Mouse (Mus musculus) gastrocnemius, adult 2 months (tissue): ENCODE measurements around the gene Rnf145. TPM values are rescaled to one million over a fixed set of nuclear protein-coding genes. Genes with fewer than 3 reads are reported as not detected.

Source experiments
- DNase-seq: peaks from one replicate; pipeline ENCODE4 v3.0.0; 2022
- H3K27ac ChIP-seq: fragments of 200-600 bp; 2 replicates; pipeline ENCODE4 v1.8.1; 2022; ENCODE audit warnings: mild to moderate bottlenecking
- H3K4me3 ChIP-seq: fragments of 200-600 bp; 2 replicates; pipeline ENCODE4 v1.8.1; 2022; ENCODE audit warnings: mild to moderate bottlenecking, moderate library complexity
- CTCF ChIP-seq: fragments of 200-600 bp; IDR thresholded peaks from 2 replicates; pipeline ENCODE4 v1.8.1; 2022; ENCODE audit warnings: antibody characterized with exemption, mild to moderate bottlenecking, moderate library complexity
- intact Hi-C: fragments of 180-260 bp; cut with DNase I; formaldehyde crosslinking; loops from one replicate; pipeline ENCODE4 v1.15.1; 2025
- long read RNA-seq, 2 experiments: library from polyadenylated mRNA; stranded (forward); transcript quantifications; one replicate each; pipeline ENCODE4 v2.0.0; 2021
- total RNA-seq, 2 experiments: library from RNA; stranded (reverse); gene quantifications; 2 replicates each; pipeline ENCODE4 v1.2.3; 2021

Rnf145 gene
- 1 to 10 TPM; 6.0 to 7.3 TPM for total RNA-seq
- long read RNA-seq, experiment 1, transcript Rnf145-201 (11 exons, 3,570 nt): major isoform, 14 of 17 reads
- long read RNA-seq, experiment 1, partial matches to known transcripts: 3 of 17 reads
- long read RNA-seq, experiment 1, other reads (novel, unspliced or antisense): 0 of 17 reads
- long read RNA-seq, experiment 2, transcript Rnf145-201 (11 exons, 3,570 nt): major isoform, 16 of 18 reads
- long read RNA-seq, experiment 2, partial matches to known transcripts: 2 of 18 reads
- long read RNA-seq, experiment 2, other reads (novel, unspliced or antisense): 0 of 18 reads

DNA sequence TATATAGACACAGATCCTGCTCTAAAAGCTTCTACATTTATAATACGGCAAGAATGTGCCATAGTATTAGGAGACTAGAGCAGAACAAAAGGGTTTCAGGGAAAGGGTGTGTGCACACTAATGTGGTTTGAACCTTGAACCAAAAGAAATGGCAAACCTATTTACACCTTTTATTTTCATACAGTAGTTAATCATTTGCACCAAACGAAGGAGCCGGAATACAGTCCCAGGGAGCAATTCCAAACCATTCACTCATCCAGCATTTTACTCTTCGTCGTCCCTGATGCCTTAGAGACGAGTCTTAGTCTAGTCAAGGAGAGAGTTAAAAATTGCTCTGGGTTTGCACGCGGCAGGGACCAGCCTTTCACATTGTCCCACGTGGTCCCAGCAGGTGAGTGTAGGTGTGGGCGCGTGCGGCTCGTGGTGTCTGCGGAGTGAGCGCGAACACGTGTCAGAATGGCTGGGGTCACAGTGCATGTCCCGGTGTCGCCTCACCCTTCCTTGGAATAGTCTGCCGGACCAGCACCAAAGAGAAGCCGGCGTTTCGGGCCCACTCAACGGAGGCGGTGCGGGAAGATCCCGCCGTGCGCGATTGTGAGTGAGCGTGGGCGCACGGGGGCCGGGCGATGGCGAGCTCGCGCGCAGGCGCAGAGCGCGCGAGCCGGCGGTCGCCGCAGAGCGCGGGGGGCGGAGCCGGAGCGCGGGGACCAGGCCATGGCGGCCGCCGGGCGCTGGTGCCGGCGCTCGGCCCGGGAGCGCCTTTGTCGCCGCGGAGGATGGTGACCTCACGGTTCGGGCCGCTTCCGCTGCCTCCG is at the start of gene Rnf145:
Gene Rnf145, plus strand, starts transcription at position 684 of the 815 bp plus-strand sequence.
- no peak for TF ChIP-seq CTCF
- Histone ChIP-seq H3K4me3 (peak within 1 kb of the TSS; percentile 98), H3K27ac (peak within 1 kb of the TSS; percentile 93)
- intact Hi-C loops: no loop called here
- DNase-seq: peak; percentile 86

DNA sequence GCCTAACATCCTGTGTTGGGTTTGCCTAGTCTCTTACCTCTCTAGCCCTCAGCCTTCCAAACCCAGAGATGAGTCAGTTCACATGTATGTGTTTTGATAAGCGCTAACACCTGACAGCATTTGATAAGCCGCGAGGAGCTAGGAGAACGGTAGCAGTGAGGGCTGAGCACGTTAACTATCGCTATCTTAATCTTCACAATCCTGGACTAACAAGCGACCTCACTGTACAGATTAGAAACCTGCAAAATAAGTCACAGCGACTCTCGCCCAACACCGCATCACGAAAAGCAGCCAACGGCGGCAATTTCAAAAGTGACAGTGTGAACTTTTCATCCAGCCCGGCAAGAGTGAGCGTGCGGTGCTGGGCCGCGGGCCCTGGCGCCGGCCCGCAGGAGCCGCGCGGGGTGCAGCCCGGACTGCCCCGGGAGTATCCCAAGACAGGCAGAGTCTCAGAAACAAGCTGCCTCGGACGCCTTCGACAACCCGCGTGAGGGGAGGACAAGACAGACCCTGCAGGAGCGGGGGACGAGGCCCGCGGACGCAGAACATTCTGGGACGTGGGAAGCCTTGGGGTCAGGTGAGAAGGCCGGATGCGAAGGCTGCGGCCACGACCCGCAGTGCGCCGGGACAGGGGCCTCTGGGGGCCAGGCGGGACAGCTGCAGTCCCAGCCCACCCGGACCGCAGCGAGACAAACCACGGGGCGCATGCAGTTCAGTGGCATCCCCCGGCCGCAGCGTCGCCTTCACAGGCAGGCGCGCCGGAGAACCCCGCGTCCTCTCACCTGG is 48.9 kb upstream of the Rnf145 start:
- Histone ChIP-seq H3K4me3 (peak overlapping the region; percentile 98), H3K27ac (peak overlapping the region; percentile 98)
- no peak for TF ChIP-seq CTCF
- intact Hi-C loops: loop anchor here (2.0 to 10.0 kb wide), 2 partner anchors 51 to 715 kb away; no protein-coding TSS in a partner anchor
- no peak for DNase-seq

DNA sequence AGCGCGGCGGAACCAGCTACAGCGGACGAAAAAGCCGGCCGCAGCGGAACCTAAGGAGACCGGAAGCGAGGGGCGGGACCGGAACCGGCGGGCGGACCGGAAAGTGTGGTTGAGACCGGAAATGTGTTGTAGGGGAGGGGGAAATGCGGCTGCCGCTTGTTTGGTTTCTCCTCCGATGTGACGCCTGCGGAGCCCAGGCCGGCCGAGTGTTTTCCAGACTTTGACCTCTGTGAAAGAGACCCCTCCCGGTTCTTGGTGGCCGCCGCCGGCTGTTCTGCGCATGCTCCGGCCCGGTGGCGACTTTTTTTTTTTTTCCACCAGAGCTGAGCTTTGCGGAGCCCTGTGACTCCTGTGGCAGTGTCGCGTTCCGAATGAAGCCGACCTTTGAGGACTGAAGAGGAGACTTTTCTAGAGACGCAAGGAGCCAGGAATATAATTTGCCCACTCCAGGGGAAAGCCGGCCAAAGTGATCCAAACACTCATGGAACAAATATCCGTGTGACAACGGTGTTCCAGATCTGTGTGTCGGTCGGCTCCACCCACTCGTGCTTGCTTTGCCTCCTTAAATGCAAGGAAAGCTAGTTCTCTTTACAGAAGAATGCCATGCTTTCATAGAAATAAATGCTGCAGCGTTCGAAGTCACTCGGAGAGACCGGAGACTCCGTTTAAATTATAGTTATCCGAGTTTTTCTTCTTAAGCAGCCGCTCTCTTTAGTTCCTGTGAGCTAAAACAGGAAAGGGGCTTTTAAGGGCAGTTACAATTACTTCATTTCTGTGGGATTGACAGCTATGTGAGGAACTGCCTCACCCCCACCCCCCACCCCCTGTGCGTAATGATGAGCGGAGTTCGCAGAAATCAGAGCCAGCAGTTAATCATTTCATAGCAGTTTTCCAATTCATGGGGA is 48.1 kb upstream of the Rnf145 start, which contains the start of gene Ublcp1:
Gene Ublcp1, minus strand, starts transcription at position 67 of the 905 bp plus-strand sequence.
- no peak for TF ChIP-seq CTCF
- peak within 1 kb of the TSS; percentile 98 for H3K4me3 ChIP-seq
- peak within 1 kb of the TSS; percentile 98 for H3K27ac ChIP-seq
- DNase-seq: peak; percentile 95
- intact Hi-C loops: loop anchor here (2.0 kb wide), 1 partner anchor 50 kb away; no protein-coding TSS in a partner anchor

DNA sequence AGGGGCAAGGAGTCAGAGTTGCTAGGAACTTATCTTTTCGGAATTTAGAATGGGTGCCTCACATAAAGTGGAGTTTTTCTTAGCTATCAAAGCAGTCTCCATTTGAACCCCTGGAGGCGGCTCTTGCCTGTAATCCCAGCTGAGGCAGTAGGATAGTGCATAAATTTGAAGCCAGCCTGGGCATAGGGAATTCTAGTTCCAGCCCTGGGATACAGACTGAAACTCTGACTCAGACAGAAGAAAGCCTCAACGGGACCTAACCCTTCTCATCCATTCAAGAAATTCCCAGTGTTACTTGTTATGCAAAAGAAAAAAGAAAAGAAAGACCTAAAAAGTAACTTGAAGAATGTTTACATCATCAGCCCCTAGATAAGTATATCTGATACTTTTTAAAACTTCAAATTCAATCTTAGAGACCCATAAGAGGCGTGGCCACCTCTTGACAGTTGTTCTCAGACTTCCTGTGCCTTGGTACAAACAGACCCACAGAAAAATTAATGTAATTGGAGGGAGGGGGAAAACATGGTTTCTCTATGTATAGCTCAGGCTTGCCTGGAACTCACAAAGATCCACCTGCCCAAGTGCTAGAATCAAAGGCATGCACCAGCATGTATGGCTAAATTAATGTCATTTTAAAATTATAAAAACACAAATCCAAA is 47.3 kb upstream of the Rnf145 start:
- H3K4me3 ChIP-seq: peak overlapping the region; percentile 98
- TF ChIP-seq CTCF: no peak
- intact Hi-C loops: loop anchor here (2.0 kb wide), 1 partner anchor 49 kb away; no protein-coding TSS in a partner anchor
- peak overlapping the region; percentile 98 for H3K27ac ChIP-seq
- no peak for DNase-seq

DNA sequence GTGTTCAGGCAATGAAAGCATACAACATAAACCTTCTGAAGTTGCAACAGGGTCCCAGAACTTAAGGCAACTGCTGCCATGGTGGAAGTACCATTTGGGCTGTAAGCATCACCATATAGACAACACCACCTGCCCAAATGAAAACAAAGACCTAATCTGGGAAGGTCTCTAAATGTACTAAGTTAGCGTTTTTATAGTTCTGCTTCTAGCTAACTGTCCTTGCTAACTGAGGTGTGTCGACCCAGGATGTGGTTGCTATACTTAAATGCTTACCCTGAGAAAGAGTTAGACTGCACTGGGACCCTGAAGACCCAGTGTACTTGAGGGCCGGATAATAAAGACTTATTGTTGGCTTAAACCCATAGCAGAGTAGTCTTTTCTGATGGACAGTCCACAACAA is 43.3 kb upstream of the Rnf145 start:
- intact Hi-C loops: no loop called here
- H3K4me3 ChIP-seq: no peak overlapping the region
- TF ChIP-seq CTCF: no peak
- H3K27ac ChIP-seq: no peak overlapping the region
- no peak for DNase-seq

DNA sequence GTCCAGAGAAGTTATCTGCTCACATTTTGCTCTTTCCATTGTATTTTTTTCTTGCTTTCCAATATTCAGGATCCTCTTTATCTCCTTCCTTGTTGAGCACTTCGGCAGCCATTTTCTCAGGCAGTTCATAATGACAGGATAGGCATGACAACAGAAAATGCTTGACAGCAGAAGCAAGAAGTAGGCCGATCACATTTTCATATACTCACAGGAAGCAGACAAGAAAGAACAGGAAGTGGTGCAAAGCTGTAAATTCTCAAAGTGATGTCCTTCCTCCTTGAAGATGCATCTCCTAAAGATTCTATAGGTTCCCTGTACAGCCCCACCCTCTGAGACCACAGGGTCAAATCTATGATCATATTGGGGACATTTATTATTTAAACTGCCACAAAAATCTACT is 42.3 kb upstream of the Rnf145 start:
- intact Hi-C loops: no loop called here
- Histone ChIP-seq H3K27ac (no peak overlapping the region), H3K4me3 (no peak overlapping the region)
- no peak for DNase-seq
- no peak for TF ChIP-seq CTCF

DNA sequence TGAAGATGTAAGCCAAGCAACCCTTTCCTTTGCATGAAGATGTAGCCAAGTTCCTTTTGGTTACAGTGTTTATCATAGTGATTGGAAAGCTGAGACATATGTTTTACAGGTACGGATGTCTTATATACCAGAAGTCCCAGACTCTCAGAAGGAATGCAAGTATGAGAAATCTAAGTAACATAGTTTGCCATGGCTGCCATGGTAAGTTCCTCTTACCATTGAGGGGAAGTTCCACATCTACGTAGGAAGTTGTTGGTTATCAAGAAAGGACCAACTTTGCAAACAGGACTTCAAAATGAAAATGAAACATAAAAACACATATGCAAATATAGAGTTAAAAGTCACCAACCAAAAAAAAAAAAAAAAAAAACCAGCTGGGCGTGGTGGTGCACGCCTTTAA is 40.4 kb upstream of the Rnf145 start:
- Histone ChIP-seq H3K4me3 (no peak overlapping the region), H3K27ac (no peak overlapping the region)
- TF ChIP-seq CTCF: no peak
- intact Hi-C loops: no loop called here
- no peak for DNase-seq

DNA sequence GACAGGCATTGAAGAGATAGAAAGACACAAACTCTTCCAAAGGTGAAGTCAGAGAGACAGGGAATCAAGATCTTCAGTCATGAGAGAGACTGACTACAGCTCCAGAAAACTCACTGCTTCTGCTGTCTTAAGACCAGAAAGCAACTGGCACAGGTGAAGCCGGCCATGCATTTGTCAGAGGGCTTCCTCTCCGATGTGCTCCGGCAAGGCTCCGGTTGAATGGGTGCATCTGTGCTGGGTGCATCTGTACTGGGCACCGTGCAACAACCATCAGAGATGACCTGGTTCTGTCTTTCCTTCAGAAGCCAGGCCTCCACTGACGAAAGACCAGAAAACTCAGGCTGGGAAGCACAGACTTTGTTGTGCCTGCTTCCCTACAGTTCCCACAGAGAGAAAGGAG is 38.5 kb upstream of the Rnf145 start:
- intact Hi-C loops: no loop called here
- Histone ChIP-seq H3K27ac (no peak overlapping the region), H3K4me3 (no peak overlapping the region)
- no peak for DNase-seq
- TF ChIP-seq CTCF: no peak

DNA sequence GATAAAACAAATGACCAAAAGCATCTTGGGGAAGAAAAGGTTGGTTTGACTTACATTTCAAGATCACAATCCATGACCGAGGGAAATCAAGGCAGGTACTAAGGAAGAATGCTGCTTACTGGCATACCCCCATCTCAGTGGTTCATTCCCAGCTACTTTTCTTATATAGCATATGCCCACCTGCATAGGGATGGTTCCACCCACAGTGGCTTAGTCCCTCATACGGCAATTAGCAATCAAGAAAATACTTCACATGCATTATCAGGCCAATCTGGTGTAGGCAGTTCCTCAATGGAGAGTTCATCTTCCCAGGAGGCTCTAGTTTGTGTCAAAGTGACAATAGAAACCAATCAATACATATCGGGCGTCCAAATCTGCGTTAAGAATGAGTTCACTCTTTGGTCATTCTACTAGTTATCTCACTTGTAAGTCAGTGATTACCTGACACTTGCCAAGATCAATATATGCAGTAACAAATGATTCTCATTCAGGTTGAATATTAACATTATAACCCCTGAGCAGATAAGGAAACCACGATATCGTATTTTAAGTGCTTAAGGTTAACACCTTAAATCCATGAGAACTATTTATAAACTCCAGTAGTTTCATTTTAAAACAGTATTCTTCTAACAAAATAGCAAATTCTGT is 33.6 kb upstream of the Rnf145 start:
- Histone ChIP-seq H3K27ac (no peak overlapping the region), H3K4me3 (no peak overlapping the region)
- DNase-seq: no peak
- TF ChIP-seq CTCF: no peak
- intact Hi-C loops: no loop called here

DNA sequence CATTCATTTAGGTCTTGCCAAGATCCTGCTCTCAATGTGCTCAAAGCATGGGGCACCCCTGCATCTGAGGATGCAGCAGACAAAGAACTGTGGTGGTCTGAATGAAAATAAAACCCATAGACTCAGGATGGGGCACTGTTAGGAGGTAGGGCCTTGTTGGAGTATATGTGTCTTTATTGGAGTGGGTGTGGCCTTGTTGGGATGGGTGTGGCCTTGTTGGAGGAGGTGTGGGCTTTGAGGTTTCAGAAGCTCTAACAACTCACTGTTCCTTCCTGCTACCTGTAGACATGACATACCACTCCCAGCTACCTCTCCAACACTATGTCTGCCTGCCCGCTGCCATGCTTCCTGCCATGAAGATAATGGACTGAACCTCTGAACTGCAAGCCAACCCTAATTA is 29.6 kb upstream of the Rnf145 start:
- Histone ChIP-seq H3K4me3 (no peak overlapping the region), H3K27ac (no peak overlapping the region)
- intact Hi-C loops: no loop called here
- TF ChIP-seq CTCF: no peak
- DNase-seq: no peak
